Mouse (Mus musculus) liver, postnatal 0 days (tissue): ENCODE data around the gene Magoh.

Source experiments
- CTCF ChIP-seq: sonication (generic); IDR thresholded peaks from 2 replicates; pipeline ENCODE4 v1.5.1; 2016; ENCODE audit warnings: antibody characterized with exemption, low read depth
- EP300 ChIP-seq: IDR thresholded peaks from 2 replicates; pipeline ENCODE4 v1.6.1; 2016; ENCODE audit warnings: antibody characterized with exemption, low read depth, mild to moderate bottlenecking

DNA sequence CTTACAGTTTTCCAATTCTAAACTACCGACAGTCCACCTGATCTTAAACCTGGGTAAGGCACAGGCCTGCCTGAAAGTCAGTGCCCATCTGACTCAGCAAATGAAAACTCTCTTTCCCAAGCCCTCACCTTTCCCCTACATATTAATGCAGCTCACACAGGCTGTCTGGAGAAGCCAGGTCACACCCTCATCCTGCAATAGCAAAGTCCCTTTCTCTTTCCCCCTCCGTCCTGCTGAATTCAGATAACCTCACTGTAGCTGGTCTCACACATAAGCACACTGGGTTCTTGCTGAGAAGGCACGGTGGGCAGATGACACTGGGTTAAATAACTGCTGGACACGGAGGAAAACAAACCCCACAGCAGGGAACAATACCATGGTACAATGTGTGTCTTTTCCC is 42.4 kb downstream of the Magoh start:
- TF ChIP-seq CTCF = no peak
- no peak for TF ChIP-seq EP300
